Mouse (Mus musculus): ENCODE results near the gene Lrrc39. TPM values are rescaled to one million over a fixed set of nuclear protein-coding genes. Genes with fewer than 3 reads are reported as not detected.
A peak's percentile ranks its signal among the peaks of the same experiment; 100 is the strongest.
"Not testable (repeated sequence)": the region's sequence is repeated elsewhere in the genome, so short reads cannot be mapped to it uniquely, and the experiment has no call there.

Lrrc39 gene
- total RNA-seq (2021), result not detected

DNA sequence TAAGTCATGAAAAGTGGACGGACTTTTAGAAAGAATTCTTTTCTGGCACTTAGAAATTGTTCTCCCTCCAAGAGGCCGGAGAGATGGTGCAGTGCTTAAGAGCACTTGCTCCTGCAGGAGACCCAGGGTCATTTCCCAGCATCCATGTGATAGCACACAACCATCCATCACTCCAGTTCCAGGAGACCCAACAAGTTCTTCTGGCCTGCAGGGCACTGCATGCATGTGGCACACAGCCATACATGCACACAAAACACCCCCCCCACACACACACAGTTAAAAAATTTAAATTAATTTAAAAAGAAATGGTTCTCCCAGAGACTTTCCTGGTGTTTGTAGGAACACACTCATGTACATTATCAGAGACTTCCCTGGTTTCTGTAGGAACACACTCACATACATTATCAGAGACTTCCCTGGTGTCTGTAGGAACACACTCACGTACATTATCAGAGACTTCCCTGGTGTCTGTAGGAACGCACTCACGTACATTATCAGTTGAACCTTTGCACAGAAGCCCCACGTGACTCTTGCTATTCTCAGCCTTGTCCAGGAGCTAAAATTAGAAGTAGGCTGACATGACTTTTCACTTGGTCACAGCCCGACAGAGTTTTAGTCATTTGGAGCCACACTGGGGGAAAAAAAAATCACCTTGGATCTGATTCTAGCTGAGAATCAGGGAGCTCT is at the start of gene Lrrc39:
Gene Lrrc39 (plus strand): TSS at position 566 of the 687 bp plus-strand sequence.
- DNase-seq, result no peak
- intact Hi-C loops (cut with DNase I), result no loop called here

DNA sequence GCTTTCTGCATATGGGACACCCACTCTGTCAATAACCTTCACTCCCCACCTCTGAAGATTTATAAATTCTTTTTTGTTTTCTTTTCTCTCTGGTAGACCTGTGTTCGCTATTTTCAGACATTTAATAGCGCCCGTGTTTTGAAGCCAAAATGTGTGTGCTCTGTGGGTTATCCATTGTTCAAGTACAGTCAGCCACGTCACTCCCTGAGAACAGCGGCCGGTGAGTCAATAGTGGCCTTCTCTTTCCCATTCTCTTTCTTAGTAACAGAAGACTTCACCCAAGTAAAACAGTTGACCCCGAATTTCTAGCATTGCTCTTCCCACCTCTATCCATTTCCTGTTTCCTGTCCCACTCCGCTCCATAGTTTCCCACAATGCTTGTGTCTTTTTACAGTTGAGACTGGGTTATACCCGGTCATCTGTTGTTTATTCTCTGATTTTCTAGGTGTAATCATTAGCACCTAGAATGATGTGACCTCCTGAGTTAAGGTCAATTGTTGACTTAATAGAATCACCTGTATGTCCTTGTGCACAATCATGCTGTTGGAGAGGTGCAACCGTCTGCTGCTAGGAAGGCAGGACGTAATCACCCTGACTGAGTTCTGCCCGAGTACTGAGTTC is 42.5 kb upstream of the Lrrc39 start:
- intact Hi-C loops (cut with DNase I), result no loop called here
- no peak for DNase-seq

DNA sequence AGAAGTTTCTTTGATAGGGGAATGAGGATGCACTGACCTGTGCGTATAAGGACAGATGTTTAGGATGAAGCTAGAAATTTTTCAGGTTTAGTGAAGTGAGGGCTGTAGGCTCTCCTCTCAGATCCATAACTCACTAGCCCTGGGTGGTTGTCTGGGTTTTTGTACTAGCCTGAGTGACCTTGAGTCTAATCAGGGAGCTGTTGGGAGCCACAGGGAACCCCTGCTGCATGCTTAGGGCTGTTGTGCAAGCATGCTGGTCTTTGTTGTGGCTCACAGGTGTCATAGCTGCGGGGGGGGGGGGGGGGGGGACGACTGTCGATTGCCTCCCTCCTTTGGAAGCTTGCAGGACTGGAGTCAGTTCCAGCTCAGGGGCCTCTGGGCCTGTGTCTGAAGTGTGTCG is 33.0 kb upstream of the Lrrc39 start:
- DNase-seq, result no peak
- intact Hi-C loops (cut with DNase I), result no loop called here

DNA sequence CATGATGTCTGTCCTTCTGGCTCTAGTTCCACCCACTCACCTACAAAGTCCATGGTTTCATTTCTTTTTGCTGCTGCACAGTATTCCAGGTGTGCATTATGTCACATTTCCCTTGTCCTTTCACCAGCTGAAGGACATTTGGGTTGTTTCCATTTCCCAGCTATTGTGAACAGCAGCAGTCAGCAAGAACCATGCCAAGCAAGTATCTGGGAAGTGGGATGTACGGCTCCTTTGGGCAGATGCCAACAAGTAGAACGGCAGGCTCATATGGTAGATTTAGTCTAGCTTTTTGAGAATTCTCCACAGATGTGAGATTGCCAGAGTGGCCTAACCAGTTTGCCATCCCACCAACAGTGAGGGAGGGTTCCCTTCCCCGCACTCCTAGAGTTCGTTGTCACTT is 31.9 kb upstream of the Lrrc39 start:
- intact Hi-C loops (cut with DNase I), result no loop called here
- DNase-seq, result no peak

DNA sequence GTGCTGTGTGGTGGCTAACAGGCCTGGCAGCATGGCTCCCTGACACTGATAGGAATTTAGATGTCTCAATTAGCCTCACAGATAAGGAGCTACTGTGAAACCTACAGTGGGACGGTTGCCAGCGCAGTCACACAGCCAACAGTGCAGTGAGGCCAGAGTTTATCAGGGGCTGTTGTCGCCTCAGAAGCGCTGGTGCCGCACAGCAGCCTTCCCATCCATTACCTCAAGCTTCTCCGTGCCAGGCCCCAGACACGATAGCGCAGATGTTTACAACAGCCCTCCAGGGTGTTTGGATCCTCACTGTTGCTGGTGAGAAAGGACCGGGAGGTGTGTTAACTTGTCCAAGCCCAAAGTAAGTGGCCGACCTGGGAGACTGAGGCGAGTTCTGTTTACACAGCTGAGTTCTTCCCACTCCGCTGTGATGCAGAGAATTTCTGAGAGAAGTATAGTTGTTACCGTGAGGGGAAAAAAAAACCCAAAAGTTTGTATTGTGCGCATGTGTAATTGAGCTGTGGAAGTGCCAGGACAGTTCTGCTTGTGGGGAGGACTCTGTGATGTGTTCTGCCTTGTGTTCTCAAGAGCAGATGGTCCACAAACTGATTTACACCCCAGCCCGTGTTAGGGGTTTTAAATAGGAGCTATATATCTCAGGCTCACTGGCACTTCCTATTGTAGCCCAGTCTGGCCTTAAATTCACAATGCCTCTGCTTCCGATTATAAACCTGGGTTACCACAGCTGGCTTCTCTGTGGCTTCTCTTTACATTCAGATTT is 26.2 kb upstream of the Lrrc39 start:
- intact Hi-C loops (cut with DNase I), result no loop called here
- DNase-seq, result peak; percentile 16

DNA sequence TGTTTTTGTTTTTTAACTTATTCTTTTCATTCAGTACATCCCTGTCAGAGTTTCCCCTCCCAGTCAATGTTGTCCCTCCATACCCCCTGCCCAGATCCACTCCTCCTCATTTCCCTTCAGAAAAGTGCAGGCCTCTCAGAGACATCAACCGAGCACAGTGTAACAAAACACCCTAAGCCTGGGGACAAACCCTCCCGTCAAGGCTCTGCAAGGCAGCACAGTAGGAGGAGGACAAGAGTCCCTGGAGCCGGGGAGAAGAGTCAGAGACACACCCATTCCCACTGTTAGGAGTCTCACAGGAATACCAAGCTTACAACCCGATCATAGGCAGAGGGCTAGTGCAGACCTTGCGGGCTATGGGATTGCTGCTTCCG is 25.6 kb upstream of the Lrrc39 start:
- no peak for DNase-seq
- intact Hi-C loops (cut with DNase I), result no loop called here

DNA sequence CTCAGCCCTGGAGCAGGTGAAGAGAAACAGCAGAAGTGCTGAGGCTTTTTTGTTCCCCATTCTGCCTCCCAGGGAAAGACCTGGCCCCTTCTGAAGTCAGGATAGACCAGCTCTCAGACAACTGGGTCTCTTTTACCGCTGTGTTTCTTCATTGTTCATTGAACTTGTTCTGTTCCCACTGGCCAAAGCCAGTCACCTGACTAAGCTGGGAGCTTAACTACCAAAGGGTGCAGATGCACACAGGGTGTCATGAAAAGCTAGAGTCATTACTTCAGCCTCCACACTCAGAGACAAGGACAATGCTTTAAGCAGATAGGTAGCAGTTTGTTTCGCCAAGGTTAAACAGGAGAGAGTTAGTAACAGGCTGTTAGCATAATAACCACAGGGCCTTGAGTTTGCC is 20.7 kb upstream of the Lrrc39 start:
- intact Hi-C loops (cut with DNase I), result no loop called here
- no peak for DNase-seq

DNA sequence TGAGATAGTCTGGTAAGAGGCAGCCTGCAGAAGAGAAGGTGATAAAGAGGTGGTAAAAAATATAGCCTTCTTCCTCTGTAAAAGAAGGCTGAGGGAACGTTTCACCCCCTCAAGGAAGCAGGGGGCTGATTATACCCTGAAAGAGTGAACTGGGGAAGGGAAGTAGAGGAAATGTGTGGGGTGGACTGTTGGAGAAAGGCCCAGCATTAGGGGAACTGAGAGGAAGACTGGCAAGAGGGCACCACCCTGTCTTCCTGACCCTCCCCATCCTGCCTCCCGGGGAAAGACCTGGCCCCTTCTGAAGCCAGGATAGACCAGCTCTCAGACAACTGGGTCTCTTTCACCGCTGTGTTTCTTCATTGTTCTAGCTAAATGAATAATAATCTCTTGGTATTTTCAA is 20.2 kb upstream of the Lrrc39 start:
- DNase-seq, result no peak
- intact Hi-C loops (cut with DNase I), result no loop called here

DNA sequence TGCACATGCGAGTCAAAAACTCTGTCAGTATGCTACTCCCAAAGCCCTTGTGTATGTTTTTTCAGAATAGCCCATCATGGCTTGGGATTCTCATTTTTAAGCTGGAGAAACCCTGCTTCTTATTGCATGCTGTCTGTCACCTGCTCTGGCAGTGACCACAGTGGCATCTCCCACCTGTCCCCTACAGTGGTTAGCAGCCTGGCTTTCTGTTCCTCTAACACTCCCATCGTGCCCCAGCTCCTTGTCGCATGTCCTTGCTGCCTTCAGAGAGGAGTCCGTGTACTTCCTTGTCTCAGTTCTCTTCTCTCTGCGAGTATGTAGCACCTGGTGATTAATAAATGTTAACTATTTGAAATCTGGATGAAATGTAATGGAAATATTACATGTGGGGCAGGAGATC is 15.3 kb upstream of the Lrrc39 start:
- DNase-seq, result no peak
- intact Hi-C loops (cut with DNase I), result no loop called here

DNA sequence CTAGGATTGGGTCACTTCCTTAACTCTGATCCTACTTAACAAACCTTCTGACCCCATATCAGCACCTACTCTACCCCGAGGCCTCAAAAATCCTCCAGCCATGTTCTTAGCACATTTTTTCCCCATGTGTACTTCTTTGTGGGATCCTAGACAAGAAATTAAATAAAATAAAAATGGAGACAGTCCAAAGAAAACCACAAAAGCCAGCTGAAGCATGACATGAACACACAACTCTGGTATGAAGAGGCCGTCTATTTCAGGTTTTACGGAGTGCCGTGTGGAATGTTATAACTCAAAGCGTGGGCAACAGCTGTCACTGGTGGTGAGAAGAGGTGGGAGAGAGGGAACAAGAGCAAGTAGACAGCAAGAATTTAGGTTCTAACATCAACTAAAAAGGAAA is 11.4 kb upstream of the Lrrc39 start:
- no peak for DNase-seq
- intact Hi-C loops (cut with DNase I), result no loop called here

DNA sequence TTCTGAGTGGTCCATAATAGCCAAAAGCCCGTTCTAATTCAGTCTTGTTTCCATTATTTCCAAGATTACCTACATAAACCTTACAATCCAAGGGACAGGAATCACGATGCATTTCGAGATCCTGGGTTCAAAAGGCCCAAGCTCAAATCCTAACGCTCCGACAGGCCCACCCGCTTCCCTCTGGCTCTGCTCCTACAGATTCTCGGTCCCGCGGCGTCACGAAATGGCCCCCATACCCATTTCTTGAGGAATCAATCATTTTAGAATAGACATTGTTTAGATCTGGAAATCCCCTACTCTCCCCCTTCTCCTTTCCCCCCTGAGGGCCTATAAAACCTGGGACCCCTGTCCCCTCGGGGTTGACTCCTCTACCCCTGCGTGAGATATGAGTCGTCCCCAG is 1.5 kb upstream of the Lrrc39 start:
- peak; percentile 16 for DNase-seq
- intact Hi-C loops (cut with DNase I), result not testable (repeated sequence)

DNA sequence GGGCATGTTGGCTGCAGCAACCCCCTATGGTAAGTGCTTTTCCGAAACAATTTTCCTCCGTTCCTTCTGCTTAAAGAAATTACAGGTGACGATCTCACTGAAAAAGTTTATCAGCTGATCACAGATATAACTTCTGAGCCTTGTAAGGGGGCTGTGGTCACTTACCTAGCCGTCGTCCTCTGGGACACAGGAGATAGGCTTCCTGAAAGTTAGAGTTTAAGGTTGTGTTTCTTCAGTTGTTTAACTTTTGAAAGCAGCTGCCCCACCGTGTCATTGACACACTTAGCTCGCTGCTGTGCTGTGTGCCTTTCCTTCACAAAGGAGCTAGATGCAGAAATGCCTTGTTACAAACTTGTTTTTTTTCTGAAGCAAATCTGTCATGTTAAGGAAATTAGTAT is 321 bp downstream of the Lrrc39 start:
- intact Hi-C loops (cut with DNase I), result no loop called here
- no peak for DNase-seq

DNA sequence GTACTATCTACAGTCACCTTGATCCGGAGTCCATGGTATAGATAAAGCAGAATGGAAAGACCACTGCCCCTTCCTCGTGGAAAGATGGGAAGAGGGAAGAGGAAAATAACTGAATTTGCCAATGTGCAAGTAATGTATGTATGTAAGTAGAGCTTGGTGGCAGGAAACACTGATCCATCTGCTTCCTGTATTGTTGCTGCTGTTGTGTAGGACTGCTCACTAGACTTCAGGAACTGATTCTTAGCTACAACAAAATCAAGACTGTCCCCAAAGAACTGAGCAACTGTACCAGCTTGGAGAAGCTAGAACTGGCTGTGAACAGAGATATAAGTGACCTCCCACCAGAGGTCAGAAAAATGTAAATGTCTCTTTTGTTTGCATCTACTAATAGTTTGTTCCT is 7.9 kb downstream of the Lrrc39 start:
- DNase-seq, result no peak

DNA sequence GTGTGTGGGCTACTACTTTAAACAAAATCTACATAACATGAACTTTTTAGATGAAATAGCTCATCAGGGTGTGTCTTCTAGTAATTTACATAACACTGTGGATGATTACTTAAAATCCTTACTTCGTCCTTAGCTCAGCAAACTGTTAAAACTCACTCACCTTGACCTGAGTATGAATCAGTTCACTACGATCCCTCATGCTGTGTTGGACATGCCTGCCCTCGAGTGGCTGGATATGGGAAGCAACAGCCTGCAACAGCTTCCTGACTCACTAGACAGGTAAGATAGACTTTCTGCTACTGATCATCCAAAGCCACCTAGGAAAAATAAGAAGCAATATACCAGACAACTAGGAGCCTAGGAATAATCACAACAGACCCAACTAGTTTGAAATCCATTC is 14.5 kb downstream of the Lrrc39 start:
- intact Hi-C loops (cut with DNase I), result no loop called here
- no peak for DNase-seq

More for the DNA sequence above, 7.9 kb downstream of the Lrrc39 start:
- intact Hi-C loops (cut with DNase I), result no loop called here

DNA sequence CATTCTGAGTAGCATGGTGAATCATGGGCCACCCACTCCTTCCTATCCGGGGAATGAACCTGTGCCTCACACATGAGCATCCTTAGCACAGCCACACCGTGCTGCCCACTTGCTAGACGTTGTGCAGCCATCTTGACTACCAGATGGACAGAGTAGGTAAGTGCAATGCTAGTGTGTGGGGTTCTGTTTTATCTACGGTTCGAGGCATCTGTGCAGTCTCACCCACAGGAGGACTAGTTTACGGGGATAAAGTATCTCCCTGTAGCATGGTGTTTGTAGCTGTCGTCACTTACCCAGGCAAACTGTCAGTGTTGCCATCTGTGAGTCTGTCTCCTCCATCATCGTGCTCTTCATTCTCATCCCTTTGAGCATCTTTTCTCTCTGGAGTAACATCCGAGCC is 19.4 kb downstream of the Lrrc39 start:
- DNase-seq, result no peak
- intact Hi-C loops (cut with DNase I), result loop anchor here (5.0 to 10.0 kb wide), 3 partner anchors 80 to 247 kb away; no protein-coding TSS in a partner anchor

DNA sequence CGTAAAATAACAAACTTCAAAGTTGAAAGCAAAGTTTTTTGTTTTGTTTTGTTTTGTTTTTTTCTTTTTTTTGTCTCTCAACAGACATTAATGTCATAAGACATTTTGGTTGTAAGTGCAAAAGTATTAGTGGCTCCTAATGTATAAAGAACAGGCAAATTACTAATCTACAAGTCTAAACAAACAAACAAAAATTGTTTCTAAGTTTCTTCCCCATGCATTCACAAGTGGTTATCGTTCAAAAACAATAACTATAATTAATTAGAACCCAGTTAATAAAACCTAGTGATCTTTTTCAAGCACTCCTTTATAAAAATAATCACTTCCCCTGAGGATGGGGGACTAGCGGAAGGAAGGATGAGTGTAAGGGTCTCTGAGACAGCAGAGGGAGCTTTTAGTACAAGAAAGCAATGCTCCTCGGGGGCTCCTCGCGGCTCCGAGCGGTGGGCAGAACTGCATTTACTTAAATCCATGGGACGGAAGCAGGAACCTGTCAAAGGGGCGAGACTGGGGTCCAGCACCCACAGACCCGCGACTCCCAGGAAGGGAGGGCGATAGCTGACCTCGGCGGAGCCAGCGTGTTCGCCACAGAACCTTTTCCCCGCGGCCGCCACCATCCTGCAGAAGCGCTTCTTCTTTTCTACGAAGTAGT is 31.4 kb downstream of the Lrrc39 start:
- peak; percentile 56 for DNase-seq
- intact Hi-C loops (cut with DNase I), result loop anchor here (5.0 kb wide), 1 partner anchor 158 kb away; no protein-coding TSS in a partner anchor

DNA sequence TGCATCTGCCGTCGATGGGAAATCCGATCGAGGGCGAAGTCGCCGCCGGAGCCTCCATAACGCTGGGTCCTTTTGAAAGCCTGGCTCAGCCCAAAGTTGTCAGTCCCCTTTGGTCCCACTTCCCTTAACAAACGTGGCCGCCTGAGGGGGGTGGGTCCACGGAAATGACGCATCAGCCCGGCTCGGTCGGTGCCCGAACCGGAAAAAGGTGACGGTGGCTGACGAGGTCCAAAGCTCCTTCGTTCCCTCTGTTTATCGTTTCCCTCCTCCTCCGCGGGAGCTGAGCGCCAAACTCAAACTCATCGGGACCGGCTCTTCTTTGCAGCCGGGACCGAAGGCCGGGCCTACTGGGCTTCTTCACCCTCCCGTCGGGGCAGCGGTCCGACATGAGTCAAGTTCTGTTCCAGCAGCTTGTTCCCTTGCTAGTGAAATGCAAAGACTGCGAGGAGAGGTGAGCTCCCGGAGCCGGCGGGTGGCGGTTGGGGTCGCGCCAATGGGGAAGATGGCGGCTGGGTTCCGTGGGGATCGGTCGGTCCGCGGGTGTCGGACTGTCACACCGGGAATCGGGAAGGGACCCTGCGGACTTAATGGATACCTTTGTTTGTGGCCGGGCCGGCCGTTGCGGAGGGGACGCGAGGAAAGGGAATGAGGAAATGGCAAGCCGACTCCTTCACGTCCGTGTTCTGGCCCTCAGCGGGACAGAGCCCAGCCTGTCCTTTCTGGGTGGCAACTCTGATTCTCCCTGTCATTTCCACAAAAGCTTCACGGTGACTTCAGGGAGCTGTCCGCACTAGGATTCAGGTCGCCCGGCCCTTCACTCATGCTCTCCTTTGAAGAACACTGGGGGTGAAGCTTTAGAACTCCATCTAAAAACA is 32.2 kb downstream of the Lrrc39 start, which contains the start of gene Sass6:
Gene Sass6 (plus strand): TSS at position 255 of the 875 bp plus-strand sequence.
- DNase-seq, result peak; percentile 99
- intact Hi-C loops (cut with DNase I), result loop anchor here (5.0 kb wide), 1 partner anchor 157 kb away; no protein-coding TSS in a partner anchor

DNA sequence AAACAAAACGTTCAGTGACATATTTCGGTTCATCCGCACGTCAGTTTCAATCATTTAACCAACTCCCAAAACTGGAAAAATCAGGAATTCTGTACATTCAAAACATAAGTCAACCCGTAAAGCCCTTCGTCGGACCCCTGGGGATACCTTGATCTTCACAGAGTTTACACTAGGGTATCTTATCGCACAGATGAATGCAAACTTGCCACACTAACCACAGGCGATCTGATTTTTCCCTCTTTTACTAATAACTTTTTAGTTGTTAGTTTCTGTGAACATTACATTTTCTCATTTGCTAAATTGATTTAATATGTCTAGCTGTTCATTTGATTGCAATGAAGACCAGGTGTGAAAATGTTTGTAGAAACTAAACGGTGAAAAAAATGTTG is 32.8 kb downstream of the Lrrc39 start:
- intact Hi-C loops (cut with DNase I), result no loop called here
- DNase-seq, result no peak

DNA sequence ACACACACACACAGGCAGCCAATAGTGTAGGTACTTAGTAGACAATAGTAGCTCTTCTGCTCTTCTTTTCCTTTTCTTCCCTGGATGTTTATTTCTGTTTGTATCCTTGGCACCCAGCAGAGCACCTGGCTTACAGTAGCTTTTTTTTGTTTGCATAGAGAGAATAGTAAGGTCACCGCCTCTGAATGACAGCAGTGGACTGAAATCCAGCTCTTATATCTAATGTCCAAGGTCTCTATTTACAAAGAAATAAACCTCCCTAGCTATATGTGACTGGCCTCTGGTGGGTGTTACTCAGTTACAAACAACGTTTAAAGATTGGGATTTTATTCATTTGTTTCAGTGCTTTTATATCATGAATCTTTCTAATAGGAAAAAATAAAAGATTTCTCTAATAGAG is 36.9 kb downstream of the Lrrc39 start:
- DNase-seq, result no peak

DNA sequence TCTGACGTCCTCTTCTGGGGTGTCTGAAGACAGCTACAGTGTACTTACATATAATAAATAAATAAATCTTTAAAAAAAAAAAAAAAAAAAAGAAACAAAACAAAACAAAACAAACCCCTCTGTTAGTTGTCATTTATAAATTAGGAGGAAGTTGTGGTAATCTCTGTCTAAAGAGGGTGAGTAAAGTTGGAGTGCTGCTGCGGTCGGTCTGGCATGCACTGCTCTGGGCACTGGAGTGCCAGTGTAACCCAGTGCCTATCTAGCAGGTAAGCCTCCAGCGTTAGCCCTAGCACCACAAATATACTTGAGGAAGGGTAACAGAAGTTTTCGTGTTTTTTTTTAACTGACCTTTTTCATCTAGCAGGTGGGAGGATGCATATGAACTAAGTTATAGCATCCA is 38.2 kb downstream of the Lrrc39 start:
- no peak for DNase-seq
- intact Hi-C loops (cut with DNase I), result no loop called here

More for the DNA sequence above, 36.9 kb downstream of the Lrrc39 start:
- intact Hi-C loops (cut with DNase I), result no loop called here

All from left cerebral cortex, postnatal 4 days (tissue).